Mouse (Mus musculus): ENCODE results near the gene Sarm1.

Gene Sarm1

GRCm38 (mm10) chr11:78463286-78464036 is 34.1 kb downstream of the Sarm1 start:
- no peak for DNase-seq (ENCODE audit: low spot score)

- DNase-seq (ENCODE audit: low spot score), result no peak
Measured at GRCm38 (mm10) chr11:78462669-78463068, 34.9 kb downstream of the Sarm1 start.

- no peak for DNase-seq (ENCODE audit: low spot score)
Measured at GRCm38 (mm10) chr11:78461894-78462293, 35.7 kb downstream of the Sarm1 start.

DNA sequence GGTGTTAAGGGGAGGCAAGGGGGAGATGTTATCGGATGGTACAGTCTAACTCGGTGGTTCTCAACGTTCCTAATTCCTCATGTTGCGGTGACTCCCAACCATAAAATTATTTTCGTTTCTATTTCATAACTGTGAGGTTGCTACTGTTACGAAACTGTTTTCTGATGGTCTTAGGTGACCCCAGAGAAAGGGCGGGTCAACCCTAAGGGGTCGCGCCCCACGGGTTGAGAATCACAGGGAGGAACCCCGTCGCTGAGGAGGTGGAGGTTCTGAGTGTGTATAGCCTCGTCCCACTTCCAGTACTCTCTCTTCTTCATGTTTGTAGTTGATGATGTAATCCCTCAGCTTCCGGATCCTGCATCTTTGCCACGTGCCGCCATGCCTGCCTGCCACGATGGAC is 38.8 kb downstream of the Sarm1 start:
- no peak for DNase-seq (ENCODE audit: low spot score)

GRCm38 (mm10) chr11:78455308-78455707 is 42.2 kb downstream of the Sarm1 start:
- no peak for DNase-seq (ENCODE audit: low spot score)

DNA sequence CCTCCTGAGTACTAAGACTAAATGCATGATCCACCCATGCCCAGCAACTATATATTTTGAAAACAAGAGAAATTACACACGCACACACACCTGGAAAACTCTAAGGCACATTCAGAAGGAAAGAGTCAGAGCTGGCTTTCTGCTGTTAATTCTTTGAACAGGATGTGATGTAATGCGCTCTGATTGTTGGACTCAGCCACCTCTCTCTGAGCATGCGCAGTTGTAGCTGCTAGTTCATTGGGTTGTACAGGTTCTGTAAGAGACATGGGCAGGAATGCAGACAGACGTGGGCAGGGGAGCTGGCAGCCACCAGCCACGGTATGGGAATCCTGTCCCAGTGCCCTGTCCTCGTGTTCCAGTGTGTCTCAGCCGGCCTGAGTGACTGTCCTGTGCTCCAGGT is 43.3 kb downstream of the Sarm1 start:
- no peak for DNase-seq (ENCODE audit: low spot score)

- DNase-seq (ENCODE audit: low spot score), result no peak
Measured at GRCm38 (mm10) chr11:78453675-78454074, 43.9 kb downstream of the Sarm1 start.

DNA sequence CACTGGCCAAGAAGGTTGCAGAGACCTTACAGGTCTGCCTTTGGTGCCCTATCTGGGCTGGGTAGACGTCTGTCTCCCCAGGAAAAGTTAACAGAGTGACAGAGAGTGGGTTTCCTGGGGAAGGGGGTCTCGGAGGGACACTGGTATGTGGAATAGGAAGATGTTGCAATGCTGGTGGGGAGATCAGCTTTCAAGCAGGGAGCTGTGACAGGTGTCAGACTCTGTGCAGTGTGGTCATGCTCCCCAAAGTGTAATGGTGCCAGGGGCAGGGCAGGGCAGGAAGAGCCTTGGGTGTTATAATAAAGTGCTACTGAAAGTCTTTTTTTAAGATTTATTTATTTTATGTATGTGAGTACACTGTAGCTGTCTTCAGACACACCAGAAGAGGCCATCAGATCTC is 47.2 kb downstream of the Sarm1 start:
- DNase-seq (ENCODE audit: low spot score), result no peak

GRCm38 (mm10) chr11:78448242-78448641 is 49.3 kb downstream of the Sarm1 start:
- DNase-seq (ENCODE audit: low spot score), result no peak

DNA sequence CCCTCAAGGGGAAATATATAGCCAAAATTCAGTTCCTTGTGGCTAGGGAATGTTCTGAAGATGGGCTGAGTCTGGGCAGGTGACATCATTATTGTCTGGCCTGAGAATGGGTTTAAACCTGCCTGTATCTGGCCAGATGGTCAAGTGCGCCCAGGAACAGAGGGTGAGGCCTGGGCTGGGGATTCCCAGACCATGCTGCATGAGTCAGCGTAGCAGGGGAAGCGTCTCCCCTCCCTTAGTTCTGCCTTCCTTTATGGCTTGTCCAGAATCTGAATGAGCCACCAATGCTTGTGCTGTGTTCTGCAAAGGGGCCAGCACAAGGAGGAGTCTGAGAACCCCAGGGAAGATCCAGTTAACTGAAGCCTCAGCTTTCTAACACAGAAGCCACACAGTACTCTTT is 50.4 kb downstream of the Sarm1 start:
- no peak for DNase-seq (ENCODE audit: low spot score)

DNA sequence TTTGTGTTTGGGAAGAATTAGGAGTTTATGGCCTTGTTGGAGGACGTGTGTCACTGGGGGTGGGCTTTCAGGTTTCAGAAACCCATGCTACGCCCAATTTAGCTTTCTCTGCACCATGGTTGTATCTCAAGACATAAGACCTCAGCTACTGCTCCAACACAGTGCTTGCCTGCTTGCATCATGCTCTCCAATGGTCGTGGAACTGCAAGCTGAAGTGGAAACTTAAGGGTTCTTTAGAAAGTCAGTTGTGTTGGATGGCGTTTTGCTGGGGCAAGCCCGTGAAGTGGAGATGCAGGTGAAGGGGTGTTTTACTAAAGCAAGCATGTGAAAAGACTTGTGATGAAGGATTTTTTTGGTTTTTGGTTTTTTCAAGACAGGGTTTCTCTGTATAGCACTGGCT is 54.4 kb downstream of the Sarm1 start:
- DNase-seq (ENCODE audit: low spot score), result no peak

GRCm38 (mm10) chr11:78438399-78438930 is 59.1 kb downstream of the Sarm1 start:
- DNase-seq (ENCODE audit: low spot score), result no peak

- DNase-seq (ENCODE audit: low spot score), result no peak
Measured at GRCm38 (mm10) chr11:78437182-78437581, 60.4 kb downstream of the Sarm1 start.

- no peak for DNase-seq (ENCODE audit: low spot score)
Measured at GRCm38 (mm10) chr11:78435776-78436349, 61.7 kb downstream of the Sarm1 start.

- no peak for DNase-seq (ENCODE audit: low spot score)
Measured at GRCm38 (mm10) chr11:78434052-78434451, 63.5 kb downstream of the Sarm1 start.

- no peak for DNase-seq (ENCODE audit: low spot score)
Measured at GRCm38 (mm10) chr11:78431176-78431575, 66.4 kb downstream of the Sarm1 start.

DNA sequence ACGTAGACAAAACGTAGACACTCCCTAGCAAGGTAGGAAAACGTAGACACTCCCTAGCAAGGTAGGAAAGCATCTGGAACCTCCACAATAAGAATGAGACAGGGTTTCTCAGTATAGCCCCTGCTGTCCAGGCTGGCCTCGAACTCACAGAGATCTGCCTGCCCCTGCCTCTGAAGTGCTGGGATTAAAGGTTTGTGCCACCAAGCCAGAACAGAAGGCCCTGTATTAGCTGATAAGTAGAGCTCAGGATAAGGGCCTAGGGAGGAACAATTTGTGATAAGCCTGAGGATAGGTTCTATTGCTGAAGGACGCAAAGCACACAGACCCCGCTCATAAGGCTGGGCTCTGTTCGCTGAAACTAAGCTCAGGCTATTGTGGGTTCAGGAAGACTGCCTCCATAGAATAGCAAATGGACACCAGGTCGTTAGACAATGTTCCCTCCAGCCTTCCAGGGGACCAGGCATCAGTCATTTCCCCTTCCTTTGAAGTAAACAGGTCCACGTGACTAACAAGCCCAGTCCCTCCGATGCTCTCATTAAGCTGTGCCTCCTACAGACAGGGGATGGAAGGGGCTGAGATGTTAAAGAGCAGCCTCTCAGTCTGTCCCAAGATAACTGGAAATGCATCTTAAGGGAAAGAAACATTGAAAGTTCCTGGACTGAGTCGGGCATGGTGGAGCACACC is 67.2 kb downstream of the Sarm1 start:
- DNase-seq (ENCODE audit: low spot score), result no peak

DNA sequence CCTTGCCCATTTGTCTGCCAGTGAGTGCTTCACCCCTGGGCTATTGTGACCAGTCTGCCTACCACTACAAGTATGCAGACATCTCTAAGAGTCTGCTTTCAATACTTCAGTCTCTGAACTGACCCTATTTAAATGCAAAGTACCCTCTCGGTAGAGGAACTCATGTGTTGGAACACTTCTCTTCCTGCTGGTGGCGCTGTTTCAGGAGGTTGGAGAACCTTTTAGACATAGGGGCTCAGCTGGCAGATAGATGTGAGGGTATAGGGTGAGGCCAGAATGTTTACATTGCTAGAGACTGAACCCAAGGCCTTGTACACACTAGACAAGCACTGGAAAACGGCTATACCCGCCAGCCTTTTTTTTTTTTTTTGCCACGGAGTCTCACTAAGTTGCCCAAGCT is 69.2 kb downstream of the Sarm1 start:
- no peak for DNase-seq (ENCODE audit: low spot score)

DNA sequence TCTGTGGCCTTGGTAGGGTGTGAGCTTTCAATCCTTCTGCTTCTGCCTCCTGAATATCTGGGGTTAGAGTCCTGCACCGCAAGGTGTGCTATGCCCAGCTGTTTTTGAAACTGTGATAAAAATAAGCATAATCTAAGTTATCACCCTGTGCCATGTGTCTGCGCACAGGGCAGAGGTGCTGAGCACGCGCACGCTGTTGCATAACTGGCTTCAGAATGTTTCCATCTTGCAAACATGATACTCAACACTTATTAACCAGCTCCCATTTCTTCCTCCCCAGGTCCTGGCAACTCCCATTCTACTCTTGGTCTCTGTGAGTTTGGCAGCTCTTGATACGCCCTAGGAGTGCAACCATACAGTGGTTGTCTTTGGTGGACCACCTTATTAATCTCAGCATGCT is 69.9 kb downstream of the Sarm1 start:
- DNase-seq (ENCODE audit: low spot score), result no peak

DNA sequence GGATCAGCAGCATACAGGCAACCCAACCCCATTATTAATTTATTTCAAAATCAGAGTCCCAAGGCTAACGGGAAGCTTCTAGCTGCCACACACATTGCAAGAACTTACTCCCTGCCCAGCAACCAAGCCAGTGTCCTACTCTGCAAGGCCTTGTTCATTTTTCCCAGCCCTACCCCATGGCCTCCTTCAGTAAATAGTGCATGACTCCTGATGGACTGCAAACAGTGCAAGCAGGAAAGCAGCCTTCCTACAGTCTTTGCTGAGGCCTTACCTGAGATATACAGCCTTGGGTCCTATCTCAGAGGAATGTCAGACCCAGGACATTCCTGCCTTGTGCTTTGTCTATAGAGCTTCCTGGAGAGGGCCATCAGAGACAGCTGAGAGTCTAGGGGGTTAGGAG is 72.0 kb downstream of the Sarm1 start:
- no peak for DNase-seq (ENCODE audit: low spot score)

GRCm38 (mm10) chr11:78424352-78424751 is 73.2 kb downstream of the Sarm1 start:
- DNase-seq (ENCODE audit: low spot score), result no peak
